Mouse (Mus musculus): Measurements from ENCODE around the gene Igfbp6.

Gene Igfbp6

GRCm38 (mm10) chr15:102108651-102109525, 35.3 kb upstream of the Igfbp6 start:
- DNase-seq (ENCODE audit: low spot score) = peak; percentile 90

- no peak for DNase-seq (ENCODE audit: low spot score)
Observed at GRCm38 (mm10) chr15:102110271-102110670, 33.9 kb upstream of the Igfbp6 start.

GRCm38 (mm10) chr15:102110701-102111494, 33.3 kb upstream of the Igfbp6 start:
- DNase-seq (ENCODE audit: low spot score) = no peak

DNA sequence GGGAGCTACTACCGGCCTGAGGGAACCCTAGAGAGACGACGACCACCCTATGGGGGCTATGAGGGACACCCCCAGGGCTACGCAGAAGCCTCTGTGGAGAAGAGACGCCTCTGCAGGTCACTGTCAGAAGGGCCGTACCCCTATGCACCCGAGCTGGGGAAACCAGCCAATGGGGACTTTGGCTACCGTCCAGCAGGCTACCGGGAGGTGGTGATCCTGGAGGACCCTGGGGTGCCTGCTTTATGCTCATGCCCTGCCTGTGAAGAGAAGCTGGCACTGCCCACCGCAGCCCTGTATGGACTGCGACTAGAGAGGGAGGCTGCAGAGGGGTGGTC, 32.7 kb upstream of the Igfbp6 start:
- no peak for DNase-seq (ENCODE audit: low spot score)

GRCm38 (mm10) chr15:102112181-102112580, 32.0 kb upstream of the Igfbp6 start:
- no peak for DNase-seq (ENCODE audit: low spot score)

DNA sequence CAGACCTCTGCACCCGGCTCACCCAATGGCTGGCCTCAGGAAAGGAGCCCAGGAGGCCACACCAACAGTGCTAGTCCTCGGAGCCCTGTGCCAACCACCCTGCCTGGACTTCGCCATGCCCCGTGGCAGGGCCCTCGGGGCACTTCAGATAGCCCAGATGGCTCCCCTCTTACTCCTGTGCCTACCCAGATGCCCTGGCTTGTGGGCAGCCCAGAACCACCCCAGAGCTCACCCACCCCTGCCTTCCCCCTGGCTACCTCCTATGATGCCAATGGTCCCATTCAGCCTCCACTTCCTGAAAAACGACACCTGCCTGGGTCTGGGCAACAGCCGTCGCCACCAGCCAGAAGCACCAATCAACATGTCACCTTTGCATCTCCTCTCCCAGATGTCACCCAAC, 31.3 kb upstream of the Igfbp6 start:
- DNase-seq (ENCODE audit: low spot score) = no peak

DNA sequence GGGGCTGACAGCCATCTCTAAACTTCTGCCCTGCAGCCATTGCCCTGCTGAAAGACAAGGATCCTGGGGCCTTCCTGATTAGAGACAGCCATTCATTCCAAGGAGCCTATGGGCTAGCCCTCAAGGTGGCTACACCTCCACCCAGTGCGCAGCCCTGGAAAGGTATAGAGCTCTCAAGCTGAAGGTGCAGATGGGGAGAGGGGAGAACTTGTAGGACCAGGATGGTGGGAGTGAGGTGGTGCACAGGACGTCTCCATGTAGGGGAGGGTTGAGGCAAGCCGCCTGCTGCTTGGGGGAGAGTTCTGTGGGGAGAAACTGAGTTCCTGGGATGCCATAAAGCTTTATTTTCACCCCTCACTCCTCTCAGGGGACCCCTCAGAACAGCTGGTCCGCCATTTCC, 30.5 kb upstream of the Igfbp6 start:
- DNase-seq (ENCODE audit: low spot score) = no peak

- no peak for DNase-seq (ENCODE audit: low spot score)
Observed at GRCm38 (mm10) chr15:102114651-102115260, 29.4 kb upstream of the Igfbp6 start.

GRCm38 (mm10) chr15:102115731-102116231, 28.4 kb upstream of the Igfbp6 start:
- DNase-seq (ENCODE audit: low spot score) = no peak

DNA sequence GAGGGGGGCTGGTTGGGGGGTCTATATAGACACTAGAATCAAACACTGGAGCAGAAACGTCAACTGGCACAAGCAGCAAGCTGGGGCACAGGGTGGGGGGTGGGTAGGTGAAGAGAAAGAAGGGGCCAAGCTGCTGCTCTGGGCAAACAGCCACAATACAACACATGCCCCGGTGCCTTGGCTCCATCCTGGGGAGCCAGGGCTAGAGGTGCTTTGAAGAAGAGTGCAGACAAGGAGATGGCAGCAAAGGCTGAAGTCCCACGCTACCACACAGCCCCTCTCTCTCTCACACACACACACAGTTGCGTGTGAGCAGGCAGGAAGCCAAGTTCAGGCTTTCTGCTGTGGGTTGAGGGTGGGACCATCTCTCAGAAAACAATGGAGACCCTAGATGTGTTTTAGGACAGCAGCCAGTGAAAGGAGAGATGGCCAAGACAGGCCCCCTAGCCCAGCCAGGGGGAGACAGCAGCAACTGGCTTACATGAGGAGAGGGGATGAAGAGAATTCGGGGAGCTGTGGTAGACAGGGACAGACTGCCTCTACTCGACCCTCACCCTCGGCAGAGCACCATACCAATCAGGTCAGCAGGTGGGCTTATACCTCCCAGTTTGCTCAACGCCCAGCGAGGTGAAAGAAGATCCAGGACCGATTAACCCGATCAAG, 27.3 kb upstream of the Igfbp6 start:
- no peak for DNase-seq (ENCODE audit: low spot score)

GRCm38 (mm10) chr15:102117461-102118443, 26.4 kb upstream of the Igfbp6 start:
- DNase-seq (ENCODE audit: low spot score) = no peak

- DNase-seq (ENCODE audit: low spot score) = no peak
Observed at GRCm38 (mm10) chr15:102118591-102118990, 25.6 kb upstream of the Igfbp6 start.

- DNase-seq (ENCODE audit: low spot score) = no peak
Observed at GRCm38 (mm10) chr15:102119121-102119830, 24.9 kb upstream of the Igfbp6 start.

DNA sequence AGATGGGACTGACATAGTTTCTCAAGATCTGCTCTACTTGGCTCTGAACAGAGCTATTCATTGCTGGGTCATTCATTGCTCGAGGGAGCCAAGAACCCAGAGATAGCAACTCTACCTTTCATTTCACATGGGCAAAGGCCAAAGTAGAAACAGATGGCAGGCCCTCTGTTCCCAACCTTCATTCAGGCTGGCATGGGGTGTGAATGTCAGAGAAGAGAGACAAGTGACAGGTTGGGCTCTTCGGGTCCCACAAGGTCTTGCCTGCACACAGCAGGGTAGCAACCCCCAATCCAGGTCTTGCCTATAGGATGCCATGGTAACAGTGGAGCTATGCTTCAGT, 24.4 kb upstream of the Igfbp6 start:
- DNase-seq (ENCODE audit: low spot score) = no peak

GRCm38 (mm10) chr15:102120530-102120929, 23.6 kb upstream of the Igfbp6 start:
- DNase-seq (ENCODE audit: low spot score) = no peak

- DNase-seq (ENCODE audit: low spot score) = no peak
Observed at GRCm38 (mm10) chr15:102126303-102126702, 17.9 kb upstream of the Igfbp6 start.

DNA sequence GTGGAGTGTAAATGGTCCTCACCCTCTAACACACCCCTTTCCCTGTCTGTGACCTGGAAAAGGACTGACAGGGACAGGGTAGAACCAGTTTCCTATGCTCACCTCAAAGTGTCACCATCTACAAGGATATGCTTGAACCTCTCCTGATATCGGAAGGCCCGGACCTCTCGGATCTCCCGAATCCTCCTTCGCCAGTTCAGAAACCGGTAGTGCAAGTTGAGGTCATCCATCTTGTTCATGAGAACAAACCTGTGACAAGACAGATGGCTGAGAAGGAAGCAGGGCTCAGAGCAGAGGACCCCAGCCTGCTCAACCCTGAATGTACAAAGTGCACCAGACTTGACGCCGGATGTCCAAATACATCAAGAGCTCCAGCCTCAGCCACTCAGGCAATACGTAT, 10.8 kb upstream of the Igfbp6 start:
- no peak for DNase-seq (ENCODE audit: low spot score)

GRCm38 (mm10) chr15:102134709-102135108, 9.5 kb upstream of the Igfbp6 start:
- no peak for DNase-seq (ENCODE audit: low spot score)

DNA sequence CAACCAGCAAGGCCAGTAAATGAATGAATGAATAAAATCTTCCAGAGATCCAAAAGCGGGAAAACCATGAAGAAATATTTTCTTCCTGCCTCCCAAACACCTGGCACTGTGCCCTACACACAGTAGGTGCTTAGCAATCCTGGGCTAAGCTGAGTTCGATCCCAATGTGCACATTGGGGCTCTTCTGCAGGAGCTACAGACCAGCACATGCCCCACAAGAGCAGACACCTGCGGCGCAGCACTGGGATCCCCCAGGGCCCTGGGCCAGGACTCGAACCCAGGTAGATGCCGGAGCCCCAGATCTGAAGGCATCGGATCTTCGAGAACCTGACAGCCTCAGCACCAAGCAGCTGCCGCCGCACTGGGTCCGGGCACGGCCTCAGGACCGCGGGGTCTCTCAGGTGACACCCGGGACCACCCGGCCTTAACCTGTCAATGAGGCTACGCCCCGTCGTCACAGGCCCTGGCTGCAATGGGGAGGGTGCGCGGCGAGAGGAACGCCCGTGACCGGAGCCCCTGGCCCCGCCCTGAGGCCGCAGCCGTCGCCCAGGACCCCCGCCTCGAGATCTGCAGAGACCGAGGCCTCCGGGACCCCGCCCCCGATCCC, 8.5 kb upstream of the Igfbp6 start:
- DNase-seq (ENCODE audit: low spot score) = no peak

Measured in embryo, embryonic 10 days (tissue).